Mouse (Mus musculus) heart, postnatal 0 days (tissue): ENCODE measurements around the gene Sh3glb1.

Experiments
- CTCF ChIP-seq: IDR thresholded peaks from 2 replicates; pipeline ENCODE4 v1.5.1; 2016; ENCODE audit warnings: antibody characterized with exemption, control low read depth, low read depth
- EP300 ChIP-seq: IDR thresholded peaks from 2 replicates; pipeline ENCODE4 v1.6.1; 2016; ENCODE audit warnings: antibody characterized with exemption, low read depth

DNA sequence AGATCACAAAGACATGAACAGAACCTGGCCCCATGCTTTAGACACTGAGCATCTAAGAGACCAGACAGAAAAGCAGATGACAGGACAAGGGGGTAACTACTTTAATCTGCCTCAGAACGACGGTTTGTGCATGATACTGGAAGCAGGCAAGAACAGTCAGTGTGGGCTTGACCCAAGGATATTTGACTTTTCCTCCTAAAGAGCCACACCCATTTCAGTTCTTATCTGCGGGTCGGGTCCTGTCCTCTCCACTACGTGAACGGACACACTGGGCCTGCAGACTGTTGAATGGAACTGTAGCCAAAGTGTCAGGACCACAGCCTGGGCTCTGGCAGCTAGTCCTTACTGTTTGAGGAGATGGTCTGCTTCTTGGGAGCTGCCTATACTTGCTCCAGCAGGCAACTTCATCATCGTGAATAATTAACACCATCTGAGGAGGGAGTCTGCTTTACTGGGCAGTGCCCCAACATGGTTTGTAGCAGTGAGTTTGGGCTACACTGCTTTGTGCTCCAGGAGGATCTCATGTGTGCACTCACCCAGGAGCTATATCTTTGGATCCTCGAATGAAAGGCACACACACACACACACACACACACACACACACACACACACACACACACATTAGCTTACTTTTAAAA is 57.8 kb downstream of the Sh3glb1 start:
- no peak for TF ChIP-seq CTCF
- no peak for TF ChIP-seq EP300
